Mouse (Mus musculus): Measurements from ENCODE around the gene Zfp507. TPM values are rescaled to one million over a fixed set of nuclear protein-coding genes. Genes with fewer than 3 reads are reported as not detected.

Zfp507 gene
- polyA plus RNA-seq, 1 experiment: 7.0 TPM

DNA sequence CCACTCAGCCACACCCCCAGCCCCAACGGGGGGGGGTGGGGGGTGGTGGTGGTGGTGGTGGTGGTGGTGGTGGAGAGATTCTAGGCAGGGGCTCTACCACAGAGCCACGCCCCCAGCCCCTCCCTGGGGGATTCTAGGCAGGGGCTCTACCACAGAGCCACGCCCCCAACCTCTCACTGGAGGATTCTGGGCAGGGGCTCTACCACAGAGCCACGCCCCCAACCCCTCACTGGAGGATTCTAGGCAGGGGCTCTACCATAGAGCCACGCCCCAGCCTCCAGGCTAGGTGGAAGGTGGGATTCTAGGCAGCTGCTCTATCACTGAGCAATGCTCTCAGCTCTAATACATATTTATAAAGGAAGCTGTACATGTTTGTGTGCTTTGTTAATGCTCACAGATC is 41.0 kb downstream of the Zfp507 start:
- DNase-seq: no peak
- Histone ChIP-seq H3K36me3 (ENCODE audit: control insufficient read depth, insufficient read depth, low read length) (no peaks in the 10 kb centered on the region), H3K4me1 (ENCODE audit: control insufficient read depth, insufficient read depth, low read length) (no peaks in the 10 kb centered on the region), H3K27ac (ENCODE audit: insufficient read depth, low read depth, low read length) (no peak overlapping the region), H3K4me3 (ENCODE audit: insufficient read depth, low read depth, low read length) (no peak overlapping the region), H3K27me3 (replicated peaks; ENCODE audit: control insufficient read depth, insufficient read depth, low read length) (no peaks in the 10 kb centered on the region)
- 71% methylated on average over 5 of the region's 5 CpGs for WGBS
- TF ChIP-seq CTCF (conservative IDR thresholded peaks at IDR 0.05; ENCODE audit: insufficient read depth, insufficient read length, low read depth, low read length) (no peak), POLR2A (IDR thresholded peaks at IDR 0.05; ENCODE audit: low read depth, low read length) (no peak)

DNA sequence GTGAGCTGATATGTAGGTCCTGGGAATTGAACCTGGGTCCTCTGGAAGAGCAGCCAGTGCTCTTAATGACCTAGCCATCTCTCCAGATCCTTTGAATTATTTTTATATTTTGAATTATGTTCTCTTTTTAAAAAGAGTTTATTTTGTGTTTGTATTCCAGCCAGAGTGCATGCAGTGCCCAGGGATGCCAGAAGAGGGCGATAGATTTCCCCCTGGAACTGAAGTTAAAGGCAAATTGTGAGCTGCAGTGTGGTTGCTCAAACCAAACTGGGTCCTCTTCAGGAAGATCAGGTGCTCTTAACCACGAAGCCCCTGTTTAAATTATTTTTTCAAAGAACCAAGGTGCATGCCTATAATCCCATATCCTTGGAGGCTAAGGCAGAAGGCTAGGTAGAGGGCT is 43.2 kb downstream of the Zfp507 start:
- 27% methylated on average over 2 of the region's 2 CpGs for WGBS
- H3K4me3 ChIP-seq (ENCODE audit: insufficient read depth, low read depth, low read length): no peak overlapping the region
- no peaks in the 10 kb centered on the region for H3K27me3 ChIP-seq (replicated peaks; ENCODE audit: control insufficient read depth, insufficient read depth, low read length)
- no peaks in the 10 kb centered on the region for H3K36me3 ChIP-seq (ENCODE audit: control insufficient read depth, insufficient read depth, low read length)
- H3K27ac ChIP-seq (ENCODE audit: insufficient read depth, low read depth, low read length): no peak overlapping the region
- H3K4me1 ChIP-seq (ENCODE audit: control insufficient read depth, insufficient read depth, low read length): no peaks in the 10 kb centered on the region
- TF ChIP-seq POLR2A (IDR thresholded peaks at IDR 0.05; ENCODE audit: low read depth, low read length): no peak
- peak; percentile 59 for TF ChIP-seq CTCF (conservative IDR thresholded peaks at IDR 0.05; ENCODE audit: insufficient read depth, insufficient read length, low read depth, low read length)
- no peak for DNase-seq

- Histone ChIP-seq H3K27ac (ENCODE audit: insufficient read depth, low read depth, low read length) (no peak overlapping the region), H3K4me3 (ENCODE audit: insufficient read depth, low read depth, low read length) (no peak overlapping the region), H3K4me1 (ENCODE audit: control insufficient read depth, insufficient read depth, low read length) (no peaks in the 10 kb centered on the region), H3K36me3 (ENCODE audit: control insufficient read depth, insufficient read depth, low read length) (no peaks in the 10 kb centered on the region), H3K27me3 (replicated peaks; ENCODE audit: control insufficient read depth, insufficient read depth, low read length) (no peaks in the 10 kb centered on the region)
- WGBS: 43% methylated on average over 14 of the region's 14 CpGs
- no peak for DNase-seq
- TF ChIP-seq CTCF (conservative IDR thresholded peaks at IDR 0.05; ENCODE audit: insufficient read depth, insufficient read length, low read depth, low read length): peak; percentile 56
- TF ChIP-seq POLR2A (IDR thresholded peaks at IDR 0.05; ENCODE audit: low read depth, low read length): no peak
Measured at GRCm38 (mm10) chr7:35756510-35757440, 46.0 kb downstream of the Zfp507 start.

- Histone ChIP-seq H3K27me3 (replicated peaks; ENCODE audit: control insufficient read depth, insufficient read depth, low read length) (no peaks in the 10 kb centered on the region), H3K27ac (ENCODE audit: insufficient read depth, low read depth, low read length) (peak overlapping the region; percentile 53; the same call in 1 of the 2 replicates), H3K4me1 (ENCODE audit: control insufficient read depth, insufficient read depth, low read length) (no peaks in the 10 kb centered on the region), H3K36me3 (ENCODE audit: control insufficient read depth, insufficient read depth, low read length) (no peaks in the 10 kb centered on the region), H3K4me3 (ENCODE audit: insufficient read depth, low read depth, low read length) (peak overlapping the region; percentile 95)
- no peak for DNase-seq
- WGBS: 77% methylated on average over 4 of the region's 4 CpGs
- no peak for TF ChIP-seq CTCF (conservative IDR thresholded peaks at IDR 0.05; ENCODE audit: insufficient read depth, insufficient read length, low read depth, low read length)
- TF ChIP-seq POLR2A (IDR thresholded peaks at IDR 0.05; ENCODE audit: low read depth, low read length): no peak
Measured at GRCm38 (mm10) chr7:35754886-35755168, 48.0 kb downstream of the Zfp507 start.

GRCm38 (mm10) chr7:35754033-35754885 is 48.5 kb downstream of the Zfp507 start, which contains the start of gene Dpy19l3:
TSS of gene Dpy19l3 (minus strand) at chr7:35754454.
- peak within 1 kb of the TSS; percentile 53 for H3K27ac ChIP-seq (ENCODE audit: insufficient read depth, low read depth, low read length)
- no peaks in the 10 kb centered on the region for H3K36me3 ChIP-seq (ENCODE audit: control insufficient read depth, insufficient read depth, low read length)
- no peaks in the 10 kb centered on the region for H3K4me1 ChIP-seq (ENCODE audit: control insufficient read depth, insufficient read depth, low read length)
- WGBS: 1% methylated on average over 70 of the region's 70 CpGs
- TF ChIP-seq CTCF (conservative IDR thresholded peaks at IDR 0.05; ENCODE audit: insufficient read depth, insufficient read length, low read depth, low read length): no peak
- TF ChIP-seq POLR2A (IDR thresholded peaks at IDR 0.05; ENCODE audit: low read depth, low read length): peak; percentile 61
- no peaks in the 10 kb centered on the region for H3K27me3 ChIP-seq (replicated peaks; ENCODE audit: control insufficient read depth, insufficient read depth, low read length)
- H3K4me3 ChIP-seq (ENCODE audit: insufficient read depth, low read depth, low read length): peak within 1 kb of the TSS; percentile 95
- peak; percentile 89 for DNase-seq

DNA sequence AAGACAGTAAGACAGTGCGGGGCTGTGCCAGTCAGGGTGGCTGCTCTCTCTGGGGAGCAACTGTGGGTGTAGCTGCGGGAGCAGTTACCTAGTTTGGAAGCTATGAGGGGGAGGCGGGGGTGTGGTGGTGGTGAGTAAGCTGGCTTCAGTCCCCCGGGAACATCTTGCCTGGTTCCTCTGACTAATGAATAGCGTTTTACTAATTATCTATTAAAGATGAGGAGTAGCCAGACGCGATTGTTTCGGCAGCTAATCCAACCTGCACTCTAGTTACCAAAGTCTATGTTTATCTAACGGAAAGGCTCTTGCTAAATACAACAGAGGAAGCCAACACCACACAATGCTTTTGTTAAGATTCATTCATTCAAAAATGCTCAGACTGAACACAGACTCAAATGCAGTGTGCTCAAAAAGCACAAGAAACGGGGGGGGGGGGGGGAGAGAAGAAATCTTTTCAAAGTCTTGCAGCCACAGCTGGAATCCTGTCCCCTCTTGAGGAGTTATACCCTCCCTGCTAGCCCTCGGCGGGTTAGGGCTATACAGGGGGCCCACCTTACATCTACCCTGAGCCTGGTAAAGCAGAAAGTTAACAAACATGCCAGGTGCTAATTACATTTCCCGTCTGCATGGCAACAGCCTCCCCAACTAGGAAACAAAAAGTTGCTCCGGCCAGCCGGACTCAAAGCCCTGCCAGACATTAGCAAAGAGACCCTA is 49.3 kb downstream of the Zfp507 start:
- Histone ChIP-seq H3K4me3 (ENCODE audit: insufficient read depth, low read depth, low read length) (peak overlapping the region; percentile 95), H3K36me3 (ENCODE audit: control insufficient read depth, insufficient read depth, low read length) (no peaks in the 10 kb centered on the region), H3K27ac (ENCODE audit: insufficient read depth, low read depth, low read length) (no peak overlapping the region), H3K4me1 (ENCODE audit: control insufficient read depth, insufficient read depth, low read length) (no peaks in the 10 kb centered on the region), H3K27me3 (replicated peaks; ENCODE audit: control insufficient read depth, insufficient read depth, low read length) (no peaks in the 10 kb centered on the region)
- DNase-seq: no peak
- TF ChIP-seq POLR2A (IDR thresholded peaks at IDR 0.05; ENCODE audit: low read depth, low read length) (no peak), CTCF (conservative IDR thresholded peaks at IDR 0.05; ENCODE audit: insufficient read depth, insufficient read length, low read depth, low read length) (no peak)
- 8% methylated on average over 15 of the region's 15 CpGs for WGBS
